ENCODE assay signal across 10 mouse cellular contexts in genomic region chr11:67667531-67668332, GRCm38 (mm10). TPM values are rescaled to one million over a fixed set of nuclear protein-coding genes. Genes with fewer than 3 reads are reported as not detected.
A peak's percentile ranks its signal among the peaks of the same experiment; 100 is the strongest.
DNase-seq lines count a peak whose midpoint lies in the region; ATAC-seq and TF ChIP-seq lines count a peak whose summit lies in the region.
"Had no signal": no experiment of that assay in that cellular context is flagged by ENCODE, and none has a peak within 500 bp of the region (broad histone marks: within the 10 kb centered on the region; RNA-seq: fewer than 3 reads in every experiment).

No protein-coding gene starts in this region.

- no peaks in the 10 kb centered on the region for H3K36me3 ChIP-seq in kidney, embryonic 14.5 days (ENCODE audit: control insufficient read depth, insufficient read depth, low read length)

- 85% methylated on average over 13 of the region's 13 CpGs for WGBS in kidney, embryonic 14.5 days
- 8% methylated on average over 13 of the region's 13 CpGs for WGBS in cerebellum, adult 2 months

- no peaks in the 10 kb centered on the region for H3K9me3 ChIP-seq in kidney, embryonic 14.5 days (ENCODE audit: control insufficient read depth, low read length)

- TF ChIP-seq POLR2A in cerebellum, adult 2 months (IDR thresholded peaks at IDR 0.05; ENCODE audit: borderline replicate concordance, insufficient read depth, low read length) = peak; percentile 54; the same call in 1 of the 2 replicates

- ATAC-seq in kidney, embryonic 14.5 days (ENCODE audit: low FRiP score, low TSS enrichment) = no peak
- ATAC-seq in granulocyte monocyte progenitor cell, adult 5-6 weeks (replicated peaks; ENCODE audit: poor library complexity, severe bottlenecking) = no peak
- ATAC-seq in erythroid progenitor cell, adult 5-6 weeks (replicated peaks; ENCODE audit: low FRiP score, poor library complexity, severe bottlenecking) = no peak

- no peak overlapping the region for H3K4me3 ChIP-seq in kidney, embryonic 14.5 days (ENCODE audit: low read length)
- H3K4me3 ChIP-seq in cerebellum, adult 2 months (replicated peaks; ENCODE audit: insufficient read depth, low read depth, low read length) = no peak overlapping the region

- no peaks in the 10 kb centered on the region for H3K27me3 ChIP-seq in kidney, embryonic 14.5 days (ENCODE audit: control insufficient read depth, insufficient read depth, low read length)
- H3K27me3 ChIP-seq in cerebellum, adult 2 months (ENCODE audit: control insufficient read depth, insufficient read depth, low read length) = no peaks in the 10 kb centered on the region

- DNase-seq in kidney, adult 18-20 months = peak; percentile 69
- DNase-seq in cerebellum, adult 2 months = peak; percentile 98 to 99
- DNase-seq in heart, adult 9 months (ENCODE audit: low spot score in 2 of 2) = peak; percentile 62 to 63
- DNase-seq in layer of hippocampus, postnatal 14 days (ENCODE audit: low spot score in 2 of 2) = peak; percentile 76 to 78
- peak; percentile 14 for DNase-seq in ovary, postnatal 10 days (ENCODE audit: low spot score)

- no peak overlapping the region for H3K9ac ChIP-seq in kidney, embryonic 14.5 days (ENCODE audit: low read depth, low read length)

- H3K27ac ChIP-seq in kidney, embryonic 14.5 days (ENCODE audit: low read depth, low read length) = no peak overlapping the region
- H3K27ac ChIP-seq in cerebellum, adult 2 months (ENCODE audit: insufficient read depth, low read length) = peak overlapping the region; percentile 93

- no peaks in the 10 kb centered on the region for H3K4me1 ChIP-seq in kidney, embryonic 14.5 days (ENCODE audit: control insufficient read depth, insufficient read depth, low read length)
- H3K4me1 ChIP-seq in cerebellum, adult 2 months (ENCODE audit: control insufficient read depth, insufficient read depth, low read length) = peaks cover 84% of the 10 kb centered on the region

- no peak for TF ChIP-seq CTCF in cerebellum, adult 2 months (IDR thresholded peaks at IDR 0.05; ENCODE audit: borderline replicate concordance, insufficient read depth, low read depth, low read length)

- no peak overlapping the region for H3K4me2 ChIP-seq in kidney, embryonic 14.5 days (replicated peaks; ENCODE audit: low read depth, low read length)

RNA-seq across cellular contexts. Expression of gene Rcvrn, which starts 27.4 kb away (rescaled TPM):
- not detected in 2 replicates for polyA plus RNA-seq in kidney, embryonic 14.5 days (2014; fragmentation: Nextera tagmentation; extraction: Ambion mirVana)
- 0.41 and 0.86 TPM in 2 replicates for polyA plus RNA-seq in cerebellum, adult 2 months (2012; rRNA removed)
- 1 to 10 TPM; 1.7 to 2.4 TPM for total RNA-seq in layer of hippocampus, postnatal 14 days (2021)
- total RNA-seq in granulocyte monocyte progenitor cell, adult 5-6 weeks (2014; fragmentation: Nextera tagmentation) = not detected in 2 replicates
- total RNA-seq in granulocyte monocyte progenitor cell, adult 5-6 weeks (2017) = 0.26 TPM in 1 of 2 replicates, not detected in the other
- not detected in 2 replicates for total RNA-seq in erythroid progenitor cell, adult 5-6 weeks (2015; ENCODE audit: low replicate concordance)
- not detected in 2 replicates for total RNA-seq in erythroid progenitor cell, adult 5-6 weeks (2017; ENCODE audit: low replicate concordance)
- total RNA-seq: neutrophil, adult 5-6 weeks had no signal
- polyA plus RNA-seq: large intestine, adult 2 months had no signal

Comparison
In these comparisons a context has a peak if more than half of its experiments do, and no peak if none do; other contexts are left out.
1. DNase-seq: peak in every context shown above with its lines; median percentile 98 in cerebellum, adult 2 months; 77 in layer of hippocampus, postnatal 14 days; 69 in kidney, adult 18-20 months; 62 in heart, adult 9 months; 14 in ovary, postnatal 10 days.